Mouse (Mus musculus) v-Abl transformed pro-B cells (cell line): ENCODE data around the gene Zfp119a.

Experiments used
- in situ Hi-C, 2 experiments: fragments of 400-800 bp; cut with MboI; formaldehyde crosslinking; loops; one replicate each; pipeline ENCODE4 v1.15.1; 2025; ENCODE audit not compliant: unreplicated experiment in 2 of 2

Zfp119a gene

GRCm38 (mm10) chr17:55878636-55879369, at the start of gene Zfp119a:
Gene Zfp119a, minus strand, starts transcription at chr17:55878930.
- in situ Hi-C loops: loop anchor here in 1 of 2 experiments (5.0 kb wide), 1 partner anchor 73 kb away; the partner anchor contains the start of gene Ebi3

GRCm38 (mm10) chr17:55906669-55907068, 27.9 kb upstream of the Zfp119a start:
- in situ Hi-C loops: no loop called here

GRCm38 (mm10) chr17:55904131-55904530, 25.4 kb upstream of the Zfp119a start:
- in situ Hi-C loops: no loop called here

- in situ Hi-C loops: no loop called here
Observed at GRCm38 (mm10) chr17:55903687-55904086, 25.0 kb upstream of the Zfp119a start.

- in situ Hi-C loops: no loop called here
Observed at GRCm38 (mm10) chr17:55903087-55903486, 24.4 kb upstream of the Zfp119a start.

GRCm38 (mm10) chr17:55892406-55892955, 13.8 kb upstream of the Zfp119a start:
- in situ Hi-C loops: loop anchor here in 1 of 2 experiments (5.0 kb wide), 1 partner anchor 40 kb away; no protein-coding TSS in a partner anchor

GRCm38 (mm10) chr17:55884912-55885311, 6.2 kb upstream of the Zfp119a start:
- in situ Hi-C loops: loop anchor here (5.0 kb wide), 2 partner anchors 73 to 183 kb away; no protein-coding TSS in a partner anchor

GRCm38 (mm10) chr17:55883631-55884030, 4.9 kb upstream of the Zfp119a start:
- in situ Hi-C loops: loop anchor here (5.0 kb wide), 2 partner anchors 71 to 181 kb away; no protein-coding TSS in a partner anchor

- in situ Hi-C loops: loop anchor here in 1 of 2 experiments (5.0 kb wide), 1 partner anchor 74 kb away; the partner anchor contains the start of gene Ebi3
Observed at GRCm38 (mm10) chr17:55878282-55878635, 471 bp downstream of the Zfp119a start.

- in situ Hi-C loops: loop anchor here in 1 of 2 experiments (5.0 kb wide), 1 partner anchor 75 kb away; the partner anchor contains the start of gene Ebi3
Observed at GRCm38 (mm10) chr17:55877184-55877583, 1.5 kb downstream of the Zfp119a start.

GRCm38 (mm10) chr17:55843067-55843466, 35.7 kb downstream of the Zfp119a start:
- in situ Hi-C loops: no loop called here

GRCm38 (mm10) chr17:55821566-55821965, 57.2 kb downstream of the Zfp119a start:
- in situ Hi-C loops: no loop called here

GRCm38 (mm10) chr17:55816853-55817252, 61.9 kb downstream of the Zfp119a start:
- in situ Hi-C loops: loop anchor here in 1 of 2 experiments (10.0 kb wide), 1 partner anchor 138 kb away; the partner anchor contains the start of genes Ebi3 and Yju2
